Mouse (Mus musculus): ENCODE measurements around the gene Wfs1.
"Not testable (repeated sequence)": the region's sequence is repeated elsewhere in the genome, so short reads cannot be mapped to it uniquely, and the experiment has no call there.

Gene Wfs1

GRCm38 (mm10) chr5:36988781-36989624 is at the start of gene Wfs1:
TSS of gene Wfs1 (minus strand) at chr5:36989205.
- peak; percentile 93 to 98 for DNase-seq (ENCODE audit: low spot score in 2 of 2)

DNA sequence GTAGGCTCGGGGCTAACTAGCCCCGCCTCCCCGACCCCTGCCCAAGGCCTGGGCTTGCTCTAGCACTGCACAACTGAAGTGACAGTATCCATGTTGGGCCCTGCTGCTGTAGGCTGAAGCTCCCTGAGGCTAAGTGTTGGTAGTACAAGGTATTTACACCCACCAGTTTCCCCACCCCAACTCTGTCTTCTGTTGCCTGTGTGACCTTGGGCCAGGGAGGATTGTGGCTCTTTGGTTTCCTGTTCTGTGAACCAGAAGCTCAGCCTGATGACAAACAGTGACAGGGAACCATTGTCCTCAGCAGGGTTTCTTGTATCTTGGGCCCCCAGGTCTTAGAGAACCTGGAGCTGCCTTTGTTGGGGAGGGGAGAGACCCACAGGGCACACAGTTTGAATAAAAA is 47.9 kb upstream of the Wfs1 start:
- no peak for DNase-seq (ENCODE audit: low spot score in 2 of 2)

GRCm38 (mm10) chr5:37035896-37036295 is 46.9 kb upstream of the Wfs1 start:
- DNase-seq (ENCODE audit: low spot score in 2 of 2) = no peak

- DNase-seq (ENCODE audit: low spot score in 2 of 2) = no peak
Observed at GRCm38 (mm10) chr5:37035192-37035591, 46.2 kb upstream of the Wfs1 start.

GRCm38 (mm10) chr5:37030753-37031152 is 41.7 kb upstream of the Wfs1 start:
- DNase-seq (ENCODE audit: low spot score in 2 of 2) = no peak

DNA sequence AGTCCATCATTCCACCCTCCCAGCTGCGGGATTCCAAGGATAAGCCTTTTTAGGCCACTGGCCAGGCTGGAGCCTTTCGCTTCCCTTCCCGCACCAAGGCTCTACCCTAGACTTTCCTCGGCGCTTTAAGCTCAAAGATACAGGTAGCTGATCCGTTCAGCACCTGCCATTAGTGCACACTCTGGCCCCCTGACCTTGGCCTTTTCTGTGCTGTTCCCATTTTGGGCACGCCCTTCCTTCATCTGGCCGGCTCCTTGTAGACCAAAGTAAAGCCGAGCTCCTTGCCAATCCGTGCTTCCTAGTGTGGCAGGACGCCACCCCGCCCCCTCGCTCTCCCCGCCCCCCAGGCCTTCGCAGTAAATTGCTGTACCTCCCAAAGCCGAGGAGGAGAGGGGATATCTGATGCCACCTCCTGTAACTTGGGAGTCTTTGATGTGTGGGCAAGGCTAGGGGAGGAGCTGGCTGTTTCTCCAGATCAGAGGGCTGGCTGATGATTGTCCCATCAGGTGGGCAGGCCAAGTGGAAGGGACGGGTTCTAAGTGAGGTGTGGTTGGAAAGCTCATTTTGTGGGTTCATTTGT is 40.4 kb upstream of the Wfs1 start:
- DNase-seq (ENCODE audit: low spot score in 2 of 2) = no peak

DNA sequence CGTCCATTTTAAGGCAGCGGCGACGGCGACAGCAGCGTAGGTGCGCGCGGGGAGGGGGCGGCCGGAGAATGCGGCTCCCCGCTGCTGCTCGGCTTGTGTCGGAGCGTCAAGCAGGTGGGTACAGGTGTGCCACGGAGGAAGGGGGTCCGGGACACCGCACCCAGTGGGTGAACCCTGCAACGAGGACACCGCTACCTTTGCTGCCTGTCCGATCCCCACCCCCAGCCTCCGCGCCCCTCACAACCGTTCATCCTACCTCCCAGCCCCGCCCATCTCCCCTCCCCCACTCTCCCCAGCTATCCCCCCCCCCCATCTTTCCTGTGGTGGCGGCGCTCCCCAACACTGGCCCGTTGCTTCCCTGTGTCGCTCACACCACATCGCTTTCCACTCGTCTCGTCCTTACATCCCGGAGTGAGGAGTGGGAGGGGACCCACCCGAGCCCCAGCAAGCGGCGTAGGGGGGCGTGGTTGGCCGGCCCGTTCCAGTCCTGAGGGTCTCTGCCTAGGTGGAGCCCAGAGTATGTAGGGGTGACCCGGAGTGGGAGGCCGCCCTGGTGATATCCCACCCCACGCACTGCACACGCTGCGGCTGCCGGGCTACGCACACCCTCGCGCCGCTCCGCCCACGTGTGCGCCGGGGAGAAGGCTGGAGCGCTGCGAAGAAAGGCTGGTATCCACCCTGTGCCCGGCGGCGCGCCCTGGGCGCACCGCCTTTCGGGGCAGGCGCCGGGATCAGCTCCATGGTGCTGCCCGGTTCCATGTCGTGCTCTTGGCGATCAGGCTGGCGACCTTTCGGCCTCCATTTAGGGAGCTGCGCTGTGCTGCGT is 39.7 kb upstream of the Wfs1 start:
- DNase-seq (ENCODE audit: low spot score in 2 of 2) = no peak

DNA sequence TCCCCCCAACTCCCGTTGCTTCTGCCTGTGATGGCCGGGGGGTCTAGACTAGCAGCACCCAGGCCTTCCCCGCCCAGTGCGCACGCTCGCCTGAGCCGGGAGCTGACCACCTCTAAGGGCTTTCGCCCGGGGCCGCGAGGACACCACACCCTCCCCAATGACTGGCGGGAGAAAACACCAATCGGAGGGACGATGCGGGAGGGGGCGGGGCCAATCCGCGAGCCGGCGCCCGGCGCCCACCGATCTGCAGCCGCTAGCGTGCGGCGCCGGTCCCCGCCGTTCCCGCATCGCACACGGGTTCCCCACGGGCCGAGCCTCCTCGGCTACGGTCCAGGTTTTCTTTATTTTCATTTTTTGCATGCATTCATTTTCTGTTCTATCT is 39.1 kb upstream of the Wfs1 start:
- peak; percentile 38 to 49 for DNase-seq (ENCODE audit: low spot score in 2 of 2)

- no peak for DNase-seq (ENCODE audit: low spot score in 2 of 2)
Observed at GRCm38 (mm10) chr5:37027701-37028100, 38.7 kb upstream of the Wfs1 start.

- DNase-seq (ENCODE audit: low spot score in 2 of 2) = no peak
Observed at GRCm38 (mm10) chr5:37017222-37017621, 28.2 kb upstream of the Wfs1 start.

GRCm38 (mm10) chr5:37015612-37016310 is 26.8 kb upstream of the Wfs1 start:
- DNase-seq (ENCODE audit: low spot score in 2 of 2) = peak in 1 of 2 experiments; percentile 25

- DNase-seq (ENCODE audit: low spot score in 2 of 2) = no peak
Observed at GRCm38 (mm10) chr5:37010666-37011317, 21.8 kb upstream of the Wfs1 start.

DNA sequence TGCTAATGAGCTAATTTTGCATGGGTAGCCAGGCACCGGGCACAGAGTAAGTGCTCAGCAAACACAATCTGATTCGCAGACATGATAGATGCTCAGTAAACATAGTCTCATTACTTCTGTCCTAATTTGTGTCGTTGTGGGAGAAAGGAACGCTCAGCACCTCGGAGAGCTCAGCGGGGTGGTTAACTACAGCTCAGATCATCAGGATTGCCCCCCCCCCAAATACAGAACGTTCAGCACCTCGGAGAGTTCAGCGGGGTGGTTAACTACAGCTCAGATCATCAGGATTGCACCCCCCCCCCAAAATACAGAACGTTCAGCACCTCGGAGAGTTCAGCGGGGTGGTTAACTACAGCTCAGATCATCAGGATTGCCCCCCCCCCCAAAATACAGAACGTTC is 20.8 kb upstream of the Wfs1 start:
- DNase-seq (ENCODE audit: low spot score in 2 of 2) = not testable (repeated sequence)

DNA sequence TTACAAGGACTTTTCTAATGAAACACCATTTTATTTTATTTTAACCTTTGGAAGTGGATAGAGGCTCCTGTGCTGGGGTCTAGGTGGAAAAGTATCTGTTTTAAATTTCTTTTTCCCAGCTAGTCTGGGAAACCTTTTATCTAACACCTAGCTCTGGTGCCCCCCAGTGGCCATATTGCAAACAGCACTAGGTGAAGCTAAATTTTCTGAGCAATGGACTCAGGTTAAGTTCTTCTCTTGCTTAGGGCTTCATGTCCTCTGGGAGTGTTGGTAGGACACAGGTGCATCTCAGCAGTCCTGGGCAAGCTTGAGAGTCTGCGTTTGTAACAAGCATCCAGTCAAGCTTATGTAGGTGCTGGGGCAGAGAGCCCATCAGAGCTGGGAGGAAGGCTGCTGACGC is 13.0 kb upstream of the Wfs1 start:
- DNase-seq (ENCODE audit: low spot score in 2 of 2) = peak; percentile 54 to 63

DNA sequence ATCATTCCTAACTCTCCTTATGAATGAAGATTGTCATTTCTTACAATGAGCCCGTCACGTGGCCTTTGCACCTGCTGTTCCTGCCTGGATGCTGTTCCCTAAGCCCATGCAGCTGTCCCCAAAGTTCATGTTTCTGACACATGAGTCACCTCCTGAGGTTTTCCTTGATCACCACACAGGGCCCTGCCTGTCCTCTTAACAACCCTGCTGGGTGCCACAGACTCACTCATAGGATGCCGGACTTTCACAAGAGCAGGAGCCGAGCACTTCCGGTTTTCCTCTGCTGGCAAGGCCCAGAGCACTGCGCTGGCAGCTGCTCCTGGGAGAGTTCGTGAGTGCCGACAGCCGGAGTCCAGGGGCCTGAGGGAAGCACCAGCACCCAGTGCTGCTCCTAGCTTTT is 12.0 kb upstream of the Wfs1 start:
- no peak for DNase-seq (ENCODE audit: low spot score in 2 of 2)

DNA sequence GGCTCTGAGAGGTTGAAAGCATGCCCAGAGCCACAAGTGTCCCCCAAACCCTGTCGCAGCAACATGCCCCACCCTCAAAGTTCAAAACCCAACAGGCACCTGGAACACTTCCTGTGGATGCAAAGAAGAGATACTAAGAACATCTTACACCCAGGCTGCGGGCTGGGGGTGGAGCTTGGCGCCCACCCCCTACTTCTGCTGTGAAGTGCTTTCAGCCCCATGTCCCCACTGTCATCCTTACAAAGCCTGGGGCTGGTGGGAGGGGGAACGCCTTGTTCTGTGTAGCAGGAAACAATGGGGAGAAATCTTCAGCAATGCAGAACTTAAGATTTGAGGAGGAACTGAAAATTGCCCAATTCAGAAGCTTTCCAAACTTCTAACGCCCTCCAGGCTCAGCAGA is 9.0 kb upstream of the Wfs1 start:
- no peak for DNase-seq (ENCODE audit: low spot score in 2 of 2)

- no peak for DNase-seq (ENCODE audit: low spot score in 2 of 2)
Observed at GRCm38 (mm10) chr5:36996410-36996809, 7.4 kb upstream of the Wfs1 start.

DNA sequence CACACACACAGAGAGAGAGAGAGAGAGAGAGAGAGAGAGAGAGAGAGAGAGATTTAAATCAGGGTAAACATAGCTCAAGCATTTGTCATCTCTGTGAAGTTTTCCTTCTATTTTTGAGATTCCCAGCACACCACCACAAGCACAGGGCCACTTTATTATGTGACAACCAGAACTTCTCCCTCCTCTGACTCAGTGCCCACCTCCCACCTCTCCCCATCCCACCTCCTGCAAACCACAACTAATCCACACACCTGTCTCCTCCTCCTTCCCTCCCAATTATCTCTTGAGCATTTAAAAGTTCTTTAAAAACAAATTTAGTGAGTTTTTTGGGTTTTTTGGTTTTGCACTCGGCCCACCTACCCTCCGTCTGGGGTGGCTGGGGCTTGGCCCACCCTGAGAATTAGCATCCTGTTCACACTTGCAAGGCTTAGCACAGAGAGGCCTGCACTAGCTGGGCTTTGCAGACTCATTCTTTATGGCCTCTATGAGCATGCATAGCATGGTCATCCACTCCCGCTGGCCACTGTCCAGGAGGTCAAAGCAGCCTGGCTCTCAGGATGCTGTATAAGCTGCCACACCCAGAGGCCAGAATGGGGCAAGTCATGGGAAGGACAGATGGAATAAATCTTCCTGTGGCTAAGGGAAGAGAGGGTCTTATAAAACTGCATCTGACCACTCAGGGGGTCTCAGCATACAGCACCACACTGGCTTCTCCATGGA is 1.8 kb upstream of the Wfs1 start:
- no peak for DNase-seq (ENCODE audit: low spot score in 2 of 2)

DNA sequence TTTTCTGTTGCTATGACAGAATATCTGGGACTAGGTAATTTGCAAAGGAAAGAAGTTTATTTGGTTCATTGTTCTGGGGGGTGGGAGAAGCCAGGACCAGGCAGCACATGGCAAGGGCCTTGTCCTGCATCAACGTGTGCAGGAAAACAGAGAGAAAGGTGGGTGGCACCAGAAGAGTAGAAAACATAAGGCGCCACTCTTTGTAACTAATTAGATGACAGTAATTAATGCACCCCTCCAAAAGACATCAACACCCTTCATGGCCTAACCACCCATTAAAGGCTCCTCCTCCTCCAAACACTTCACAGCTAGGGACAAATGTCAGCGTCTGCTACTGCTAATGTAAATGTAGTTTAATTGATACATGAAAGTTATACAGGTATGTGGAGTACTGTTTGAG is 1.2 kb upstream of the Wfs1 start:
- no peak for DNase-seq (ENCODE audit: low spot score in 2 of 2)

DNA sequence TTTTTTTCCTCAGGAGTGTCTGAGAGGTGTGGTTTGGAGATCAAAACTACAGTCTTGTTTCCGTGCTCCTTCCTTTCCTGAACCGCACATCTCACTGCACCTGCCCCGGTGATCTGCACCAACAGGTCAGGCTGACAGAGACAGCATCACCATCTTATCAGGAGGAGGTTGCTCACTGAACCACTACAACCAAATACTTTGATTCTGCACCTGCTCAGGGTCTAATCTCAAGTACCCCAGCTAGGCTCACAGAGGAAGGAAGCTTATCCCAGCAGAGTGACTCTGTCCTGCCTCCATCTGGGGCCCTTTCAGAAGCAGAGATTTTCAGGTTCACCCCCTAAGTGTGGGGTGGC is 596 bp upstream of the Wfs1 start:
- DNase-seq (ENCODE audit: low spot score in 2 of 2) = no peak
